9 mouse cellular contexts compared by ENCODE assay signal in the genomic region with DNA sequence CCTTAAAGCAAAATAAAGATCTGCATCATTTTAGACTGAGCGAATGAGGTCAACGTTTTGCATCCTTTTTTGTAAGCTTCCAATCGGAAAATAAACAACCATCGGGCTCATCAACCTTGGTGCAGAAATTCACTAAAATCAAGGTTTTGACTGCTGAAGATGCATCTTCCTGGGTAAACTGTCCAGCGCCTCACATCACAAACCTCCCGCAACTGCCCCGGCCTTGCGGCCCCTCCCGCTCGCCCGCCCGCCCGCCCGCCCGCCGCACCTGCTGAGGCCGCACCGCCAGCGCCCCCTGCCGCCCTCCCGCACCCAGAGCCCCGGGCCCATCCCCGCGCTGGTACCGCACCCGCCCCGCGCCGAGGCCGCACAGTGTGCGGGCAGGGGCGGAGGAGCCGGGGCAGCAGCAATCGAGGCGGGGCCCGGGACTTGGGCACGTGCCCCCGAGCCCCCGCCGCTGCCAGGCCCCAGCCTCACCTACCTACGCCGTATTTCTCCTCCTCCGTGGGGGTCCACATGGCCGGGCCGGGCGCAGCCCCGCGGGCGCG. TPM values are rescaled to one million over a fixed set of nuclear protein-coding genes. Genes with fewer than 3 reads are reported as not detected.
DNase-seq lines count a peak whose midpoint lies in the region; ATAC-seq and TF ChIP-seq lines count a peak whose summit lies in the region.
"Had no signal": no experiment of that assay in that cellular context is flagged by ENCODE, and none has a peak within 500 bp of the region (broad histone marks: within the 10 kb centered on the region; RNA-seq: fewer than 3 reads in every experiment).

No protein-coding gene starts in this region.

- H3K4me2 ChIP-seq in lung, embryonic 14.5 days, result peak overlapping the region; percentile 95
- peak overlapping the region; percentile 99 for H3K4me2 ChIP-seq in embryonic facial prominence, embryonic 15.5 days (replicated peaks)
- peak overlapping the region; percentile 99 for H3K4me2 ChIP-seq in intestine, embryonic 15.5 days (replicated peaks)

- H3K4me1 ChIP-seq in lung, embryonic 14.5 days (ENCODE audit: insufficient read depth), result 0 out of 2 replicates have a peak, but pooled peaks cover 3% of the 10 kb centered on the region
- H3K4me1 ChIP-seq in brown adipose tissue, adult 24 weeks (ENCODE audit: control insufficient read depth, insufficient read depth, insufficient read length, low read length), result no peaks in the 10 kb centered on the region
- H3K4me1 ChIP-seq in embryonic facial prominence, embryonic 15.5 days, result peaks cover 12% of the 10 kb centered on the region
- H3K4me1 ChIP-seq in intestine, embryonic 15.5 days (replicated peaks), result peaks cover 8% of the 10 kb centered on the region; the same call in 1 of the 2 replicates

- no peaks in the 10 kb centered on the region for H3K36me3 ChIP-seq in lung, embryonic 14.5 days (ENCODE audit: insufficient read depth)
- no peaks in the 10 kb centered on the region for H3K36me3 ChIP-seq in embryonic facial prominence, embryonic 15.5 days
- H3K36me3 ChIP-seq in intestine, embryonic 15.5 days, result no peaks in the 10 kb centered on the region
- H3K36me3 ChIP-seq in splenic B cell, adult 2 months (ENCODE audit: control insufficient read depth, insufficient read depth, low read length, poor library complexity, severe bottlenecking), result no peaks in the 10 kb centered on the region

- DNase-seq in lung, embryonic 14.5 days, result no peak
- no peak for DNase-seq in lung, postnatal 10 days
- peak; percentile 21 for DNase-seq in splenic B cell, adult 2 months (ENCODE audit: low read depth, low spot score)
- no peak for DNase-seq in adipocyte (ENCODE audit: low spot score)

- peak; percentile 70 for ATAC-seq in lung, embryonic 14.5 days (ENCODE audit: insufficient read depth)
- ATAC-seq in embryonic facial prominence, embryonic 15.5 days (ENCODE audit: insufficient number of reproducible peaks, low FRiP score, low TSS enrichment, low read depth), result peak; percentile 54
- peak; percentile 71 for ATAC-seq in intestine, embryonic 15.5 days
- peak; percentile 39; the same call in 1 of the 2 replicates for ATAC-seq in megakaryocyte, adult 5-6 weeks (ENCODE audit: poor library complexity, severe bottlenecking)

- H3K27me3 ChIP-seq in lung, embryonic 14.5 days (ENCODE audit: insufficient read depth, low read length), result peaks cover 87% of the 10 kb centered on the region
- H3K27me3 ChIP-seq in embryonic facial prominence, embryonic 15.5 days, result peaks cover 85% of the 10 kb centered on the region
- H3K27me3 ChIP-seq in intestine, embryonic 15.5 days (replicated peaks), result peaks cover 63% of the 10 kb centered on the region
- H3K27me3 ChIP-seq in splenic B cell, adult 2 months (ENCODE audit: control insufficient read depth, insufficient read depth, low read length, poor library complexity, severe bottlenecking), result no peaks in the 10 kb centered on the region

- peak overlapping the region; percentile 42 for H3K9ac ChIP-seq in lung, embryonic 14.5 days
- no peak overlapping the region for H3K9ac ChIP-seq in embryonic facial prominence, embryonic 15.5 days
- peak overlapping the region; percentile 41 for H3K9ac ChIP-seq in intestine, embryonic 15.5 days

- H3K27ac ChIP-seq in lung, embryonic 14.5 days (ENCODE audit: low read depth), result no peak overlapping the region
- H3K27ac ChIP-seq in brown adipose tissue, adult 24 weeks (replicated peaks; ENCODE audit: low read depth, low read length), result no peak overlapping the region
- H3K27ac ChIP-seq in embryonic facial prominence, embryonic 15.5 days (replicated peaks), result no peak overlapping the region
- H3K27ac ChIP-seq in intestine, embryonic 15.5 days, result no peak overlapping the region
- H3K27ac ChIP-seq: macrophage had no signal

- peak overlapping the region; percentile 48 for H3K4me3 ChIP-seq in lung, embryonic 14.5 days (ENCODE audit: low read depth, low read length)
- peak overlapping the region; percentile 70 for H3K4me3 ChIP-seq in brown adipose tissue, adult 24 weeks (ENCODE audit: insufficient read depth, low read depth, low read length)
- H3K4me3 ChIP-seq in embryonic facial prominence, embryonic 15.5 days (replicated peaks), result peak overlapping the region; percentile 60
- H3K4me3 ChIP-seq in intestine, embryonic 15.5 days (replicated peaks), result peak overlapping the region; percentile 54

- WGBS in lung, embryonic 14.5 days, result 3% methylated on average over 20 of the region's 50 CpGs
- WGBS in embryonic facial prominence, embryonic 15.5 days, result 1% methylated on average over 46 of the region's 50 CpGs
- WGBS in intestine, embryonic 15.5 days, result 2% methylated on average over 31 of the region's 50 CpGs

- no peaks in the 10 kb centered on the region for H3K9me3 ChIP-seq in lung, embryonic 14.5 days (ENCODE audit: low read depth, low read length)
- no peaks in the 10 kb centered on the region for H3K9me3 ChIP-seq in embryonic facial prominence, embryonic 15.5 days (replicated peaks)
- H3K9me3 ChIP-seq in intestine, embryonic 15.5 days, result no peaks in the 10 kb centered on the region

- TF ChIP-seq CTCF in lung, embryonic 14.5 days (IDR thresholded peaks at IDR 0.05; ENCODE audit: low read depth), result no peak

RNA-seq across cellular contexts. Expression of gene Dock3, which starts 0.6 kb away (rescaled TPM):
- 0.23 and 0.25 TPM in 2 replicates for polyA plus RNA-seq in lung, embryonic 14.5 days (2014; fragmentation: Nextera tagmentation; extraction: Ambion mirVana)
- not detected in 2 replicates for polyA plus RNA-seq in brown adipose tissue, adult 24 weeks (2012; ENCODE audit: insufficient read depth, insufficient read length, missing spikeins)
- 0.56 and 0.83 TPM in 2 replicates for polyA plus RNA-seq in embryonic facial prominence, embryonic 15.5 days (2015; fragmentation: Nextera tagmentation; extraction: Ambion mirVana)
- 0.54 and 0.64 TPM in 2 replicates for polyA plus RNA-seq in intestine, embryonic 15.5 days (2015; fragmentation: Nextera tagmentation; extraction: Ambion mirVana)
- total RNA-seq in megakaryocyte, adult 5-6 weeks (2015), result not detected in 2 replicates
- total RNA-seq in megakaryocyte, adult 5-6 weeks (2017), result not detected in 2 replicates

RNA-seq across cellular contexts. Expression of gene Mapkapk3, which starts 58.6 kb away (rescaled TPM):
- 7.8 and 8.3 TPM in 2 replicates for polyA plus RNA-seq in lung, embryonic 14.5 days (2014; fragmentation: Nextera tagmentation; extraction: Ambion mirVana)
- 18.4 and 23.6 TPM in 2 replicates for polyA plus RNA-seq in brown adipose tissue, adult 24 weeks (2012; ENCODE audit: insufficient read depth, insufficient read length, missing spikeins)
- polyA plus RNA-seq in embryonic facial prominence, embryonic 15.5 days (2015; fragmentation: Nextera tagmentation; extraction: Ambion mirVana), result 22.2 and 24.0 TPM in 2 replicates
- 34.8 and 35.4 TPM in 2 replicates for polyA plus RNA-seq in intestine, embryonic 15.5 days (2015; fragmentation: Nextera tagmentation; extraction: Ambion mirVana)
- 98.6 and 105 TPM in 2 replicates for total RNA-seq in megakaryocyte, adult 5-6 weeks (2015)
- total RNA-seq in megakaryocyte, adult 5-6 weeks (2017), result 156 and 174 TPM in 2 replicates
